Mouse (Mus musculus): ENCODE measurements at regions not wholly inside any gene's neighbourhood (a gene's known extent, or its start where the extent isn't known, plus 50 kb on each side); places are given as distances from the start of the nearest gene placed in this dataset.

DNA sequence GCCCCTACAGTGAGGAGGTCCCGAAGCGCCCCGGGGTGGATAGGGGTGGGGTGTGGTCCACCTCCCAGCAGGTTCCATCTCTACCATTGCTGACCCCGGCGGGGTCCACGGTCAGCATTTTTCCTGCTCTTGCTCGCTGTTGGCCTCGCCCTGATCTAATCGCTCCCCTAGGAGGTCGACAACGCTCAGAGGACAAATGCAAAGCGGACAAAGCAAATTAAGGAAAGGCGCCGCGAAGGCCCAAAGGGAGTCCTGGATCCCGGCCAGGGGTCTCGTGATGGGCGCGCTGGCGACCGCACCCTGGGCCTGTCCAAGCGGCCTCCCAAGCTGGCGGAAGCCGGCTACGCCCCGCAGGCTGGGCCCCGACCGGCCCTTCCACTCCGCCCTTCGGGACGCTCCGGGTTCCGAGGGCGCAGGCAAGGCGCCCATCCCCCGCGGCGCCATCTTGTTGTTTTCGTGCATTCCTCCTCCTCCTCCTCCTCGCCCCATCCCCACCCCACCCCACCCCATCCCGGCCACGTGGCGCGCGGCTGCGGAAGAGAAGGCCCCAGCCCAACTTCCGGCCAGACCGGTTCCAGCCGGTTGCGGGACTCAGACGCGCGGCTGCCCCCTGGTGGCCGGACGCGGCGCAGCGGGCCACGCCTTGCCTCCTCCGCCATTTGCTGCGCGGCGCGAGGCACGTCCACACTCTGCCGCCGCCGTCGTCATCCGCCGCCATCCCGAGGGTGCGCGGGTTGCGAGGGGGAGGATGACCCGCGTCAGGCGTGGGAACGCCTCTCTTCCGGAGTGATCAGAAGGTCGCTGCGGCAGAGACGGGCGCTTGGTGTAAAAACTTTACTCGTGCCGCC lies 76.5 kb upstream of the Chd2 start:
- H3K4me1 ChIP-seq (ENCODE audit: control insufficient read depth, insufficient read depth, insufficient read length) = peaks cover 3% of the 10 kb centered on the region; the same call in 1 of the 2 replicates
- peak overlapping the region; percentile 100 for H3K27ac ChIP-seq (ENCODE audit: insufficient read depth, low read length)
- peak; percentile 95 to 96 for DNase-seq (ENCODE audit: low read depth in 1 of 2, low spot score in 2 of 2)
- under 1% methylated on average over 82 of the region's 86 CpGs for WGBS
- H3K36me3 ChIP-seq (ENCODE audit: control insufficient read depth, insufficient read depth, low read length) = no peaks in the 10 kb centered on the region
- H3K4me3 ChIP-seq (ENCODE audit: extremely low read depth, insufficient read depth, insufficient read length) = peak overlapping the region; percentile 99
- TF ChIP-seq POLR2A (IDR thresholded peaks at IDR 0.05; ENCODE audit: low read depth, low read length) = peak; percentile 85
- peak; percentile 92 for TF ChIP-seq CTCF (IDR thresholded peaks at IDR 0.05; ENCODE audit: extremely low read depth, insufficient read depth, insufficient read length, insufficient replicate concordance)
- H3K27me3 ChIP-seq (ENCODE audit: control insufficient read depth, insufficient read depth, low read length) = no peaks in the 10 kb centered on the region

DNA sequence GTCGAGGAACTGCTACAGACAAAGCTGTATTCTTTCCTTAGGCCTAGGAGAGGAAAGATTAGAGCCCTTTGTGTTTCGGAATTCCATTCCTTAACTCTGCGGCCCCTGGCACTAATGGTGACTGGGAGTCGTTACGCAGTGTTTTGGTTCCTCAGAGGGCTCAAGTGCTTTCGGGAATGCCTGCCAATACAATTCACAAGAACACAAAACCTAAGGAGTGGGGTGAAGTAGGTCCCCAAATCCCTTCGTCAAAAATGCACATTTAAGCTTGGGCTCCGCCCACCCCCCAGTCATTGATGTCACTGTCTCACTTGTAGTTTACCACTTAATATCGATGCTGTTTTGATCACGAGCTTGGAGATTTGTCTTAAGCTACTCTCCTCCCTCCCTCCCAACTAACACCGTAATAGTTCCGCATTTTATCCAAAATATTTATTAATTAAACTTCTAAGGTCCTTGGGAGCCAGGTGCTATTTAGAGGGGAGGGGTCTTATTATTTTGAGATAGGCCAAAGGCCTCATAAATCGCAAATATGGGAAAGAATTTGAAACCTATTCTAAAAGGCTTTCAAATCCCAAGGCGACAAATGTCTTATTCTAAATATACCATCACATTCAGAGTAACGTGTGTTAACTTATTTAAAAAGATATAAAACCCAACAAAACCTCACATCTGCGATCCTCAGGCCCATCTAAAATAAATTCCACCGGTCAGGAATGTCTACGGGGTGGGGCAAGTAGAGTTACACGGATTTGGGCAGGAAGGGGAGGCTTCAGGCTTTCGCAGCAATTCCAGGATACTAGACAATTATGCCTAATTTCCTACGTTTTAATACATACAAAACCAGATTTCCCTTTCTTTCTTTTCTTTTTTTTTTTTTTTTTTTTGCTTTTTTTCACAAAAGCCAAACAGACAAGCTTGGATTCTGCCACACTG lies 75.6 kb upstream of the Chd2 start:
- H3K36me3 ChIP-seq (ENCODE audit: control insufficient read depth, insufficient read depth, low read length) = no peaks in the 10 kb centered on the region
- H3K4me3 ChIP-seq (ENCODE audit: extremely low read depth, insufficient read depth, insufficient read length) = peak overlapping the region; percentile 99
- H3K4me1 ChIP-seq (ENCODE audit: control insufficient read depth, insufficient read depth, insufficient read length) = peaks cover 4% of the 10 kb centered on the region
- DNase-seq (ENCODE audit: low read depth in 1 of 2, low spot score in 2 of 2) = peak in 1 of 2 experiments; percentile 61
- 23% methylated on average over 21 of the region's 21 CpGs for WGBS
- no peaks in the 10 kb centered on the region for H3K27me3 ChIP-seq (ENCODE audit: control insufficient read depth, insufficient read depth, low read length)
- TF ChIP-seq POLR2A (IDR thresholded peaks at IDR 0.05; ENCODE audit: low read depth, low read length) (no peak; the same call in 1 of the 2 replicates), CTCF (IDR thresholded peaks at IDR 0.05; ENCODE audit: extremely low read depth, insufficient read depth, insufficient read length, insufficient replicate concordance) (no peak)
- peak overlapping the region; percentile 100 for H3K27ac ChIP-seq (ENCODE audit: insufficient read depth, low read length)

DNA sequence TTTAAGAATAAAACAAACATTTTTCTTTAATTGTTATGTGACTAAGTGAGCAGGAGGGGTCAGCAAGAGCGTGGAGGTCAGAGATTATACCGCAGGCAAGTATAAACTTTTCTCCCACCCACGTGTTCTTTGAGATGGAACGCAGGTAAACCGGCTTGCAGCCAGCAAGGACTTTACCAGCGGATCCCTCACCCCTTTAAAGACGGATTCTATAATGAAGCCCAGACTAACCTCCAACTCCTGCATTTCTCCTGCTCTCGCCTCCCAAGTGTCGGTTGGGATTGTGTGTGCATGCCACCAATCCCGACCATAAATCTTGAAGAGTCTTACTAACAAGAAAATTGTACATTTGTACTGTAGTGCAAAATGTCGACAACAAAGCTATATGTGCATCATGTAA lies 74.4 kb upstream of the Chd2 start:
- DNase-seq (ENCODE audit: low read depth in 1 of 2, low spot score in 2 of 2) = no peak
- Histone ChIP-seq H3K27ac (ENCODE audit: insufficient read depth, low read length) (no peak overlapping the region), H3K27me3 (ENCODE audit: control insufficient read depth, insufficient read depth, low read length) (no peaks in the 10 kb centered on the region), H3K4me1 (ENCODE audit: control insufficient read depth, insufficient read depth, insufficient read length) (peaks cover 4% of the 10 kb centered on the region), H3K36me3 (ENCODE audit: control insufficient read depth, insufficient read depth, low read length) (no peaks in the 10 kb centered on the region), H3K4me3 (ENCODE audit: extremely low read depth, insufficient read depth, insufficient read length) (no peak overlapping the region)
- WGBS = 92% methylated on average over 11 of the region's 11 CpGs
- TF ChIP-seq POLR2A (IDR thresholded peaks at IDR 0.05; ENCODE audit: low read depth, low read length) (no peak), CTCF (IDR thresholded peaks at IDR 0.05; ENCODE audit: extremely low read depth, insufficient read depth, insufficient read length, insufficient replicate concordance) (no peak)

GRCm38 (mm10) chr7:73614840-73615555 lies 73.4 kb upstream of the Chd2 start:
- H3K36me3 ChIP-seq (ENCODE audit: control insufficient read depth, insufficient read depth, low read length) = no peaks in the 10 kb centered on the region
- TF ChIP-seq POLR2A (IDR thresholded peaks at IDR 0.05; ENCODE audit: low read depth, low read length) = no peak
- no peak for TF ChIP-seq CTCF (IDR thresholded peaks at IDR 0.05; ENCODE audit: extremely low read depth, insufficient read depth, insufficient read length, insufficient replicate concordance)
- H3K27me3 ChIP-seq (ENCODE audit: control insufficient read depth, insufficient read depth, low read length) = no peaks in the 10 kb centered on the region
- DNase-seq (ENCODE audit: low read depth in 1 of 2, low spot score in 2 of 2) = no peak
- no peak overlapping the region for H3K4me3 ChIP-seq (ENCODE audit: extremely low read depth, insufficient read depth, insufficient read length)
- 83% methylated on average over 8 of the region's 8 CpGs for WGBS
- peaks cover 4% of the 10 kb centered on the region for H3K4me1 ChIP-seq (ENCODE audit: control insufficient read depth, insufficient read depth, insufficient read length)
- no peak overlapping the region for H3K27ac ChIP-seq (ENCODE audit: insufficient read depth, low read length)

GRCm38 (mm10) chr7:73614341-73614740 lies 72.7 kb upstream of the Chd2 start:
- 81% methylated on average over 4 of the region's 4 CpGs for WGBS
- H3K4me1 ChIP-seq (ENCODE audit: control insufficient read depth, insufficient read depth, insufficient read length) = peaks cover 4% of the 10 kb centered on the region
- H3K4me3 ChIP-seq (ENCODE audit: extremely low read depth, insufficient read depth, insufficient read length) = no peak overlapping the region
- DNase-seq (ENCODE audit: low read depth in 1 of 2, low spot score in 2 of 2) = no peak
- H3K27ac ChIP-seq (ENCODE audit: insufficient read depth, low read length) = no peak overlapping the region
- no peaks in the 10 kb centered on the region for H3K27me3 ChIP-seq (ENCODE audit: control insufficient read depth, insufficient read depth, low read length)
- TF ChIP-seq POLR2A (IDR thresholded peaks at IDR 0.05; ENCODE audit: low read depth, low read length) (no peak), CTCF (IDR thresholded peaks at IDR 0.05; ENCODE audit: extremely low read depth, insufficient read depth, insufficient read length, insufficient replicate concordance) (no peak)
- H3K36me3 ChIP-seq (ENCODE audit: control insufficient read depth, insufficient read depth, low read length) = no peaks in the 10 kb centered on the region

DNA sequence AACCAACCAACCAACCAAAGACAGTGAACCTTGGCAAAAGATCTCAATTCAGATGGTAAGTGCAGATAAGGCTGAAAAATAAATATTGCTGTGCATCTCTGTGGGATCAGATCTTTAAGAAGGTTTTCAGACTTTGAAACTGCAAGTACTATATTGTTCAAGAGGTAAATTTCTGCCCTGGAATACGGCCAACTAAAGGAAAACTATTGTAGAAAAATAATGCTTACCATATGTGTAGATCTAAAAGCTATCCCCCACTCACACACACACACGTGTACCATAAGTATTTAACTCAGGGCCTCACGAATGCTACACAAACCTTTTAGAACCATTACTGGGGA lies 71.1 kb upstream of the Chd2 start:
- DNase-seq (ENCODE audit: low read depth in 1 of 2, low spot score in 2 of 2) = no peak
- peak overlapping the region; percentile 32; the same call in 1 of the 2 replicates for H3K27ac ChIP-seq (ENCODE audit: insufficient read depth, low read length)

More for the DNA sequence above, 71.1 kb upstream of the Chd2 start:
- no peaks in the 10 kb centered on the region for H3K36me3 ChIP-seq (ENCODE audit: control insufficient read depth, insufficient read depth, low read length)
- H3K27me3 ChIP-seq (ENCODE audit: control insufficient read depth, insufficient read depth, low read length) = no peaks in the 10 kb centered on the region
- peaks cover 7% of the 10 kb centered on the region for H3K4me1 ChIP-seq (ENCODE audit: control insufficient read depth, insufficient read depth, insufficient read length)
- WGBS = 81% methylated on average over 3 of the region's 3 CpGs
- TF ChIP-seq CTCF (IDR thresholded peaks at IDR 0.05; ENCODE audit: extremely low read depth, insufficient read depth, insufficient read length, insufficient replicate concordance) (no peak), POLR2A (IDR thresholded peaks at IDR 0.05; ENCODE audit: low read depth, low read length) (no peak)
- no peak overlapping the region for H3K4me3 ChIP-seq (ENCODE audit: extremely low read depth, insufficient read depth, insufficient read length)

Data from spleen, adult 2 months (tissue).